In the genomic region with DNA sequence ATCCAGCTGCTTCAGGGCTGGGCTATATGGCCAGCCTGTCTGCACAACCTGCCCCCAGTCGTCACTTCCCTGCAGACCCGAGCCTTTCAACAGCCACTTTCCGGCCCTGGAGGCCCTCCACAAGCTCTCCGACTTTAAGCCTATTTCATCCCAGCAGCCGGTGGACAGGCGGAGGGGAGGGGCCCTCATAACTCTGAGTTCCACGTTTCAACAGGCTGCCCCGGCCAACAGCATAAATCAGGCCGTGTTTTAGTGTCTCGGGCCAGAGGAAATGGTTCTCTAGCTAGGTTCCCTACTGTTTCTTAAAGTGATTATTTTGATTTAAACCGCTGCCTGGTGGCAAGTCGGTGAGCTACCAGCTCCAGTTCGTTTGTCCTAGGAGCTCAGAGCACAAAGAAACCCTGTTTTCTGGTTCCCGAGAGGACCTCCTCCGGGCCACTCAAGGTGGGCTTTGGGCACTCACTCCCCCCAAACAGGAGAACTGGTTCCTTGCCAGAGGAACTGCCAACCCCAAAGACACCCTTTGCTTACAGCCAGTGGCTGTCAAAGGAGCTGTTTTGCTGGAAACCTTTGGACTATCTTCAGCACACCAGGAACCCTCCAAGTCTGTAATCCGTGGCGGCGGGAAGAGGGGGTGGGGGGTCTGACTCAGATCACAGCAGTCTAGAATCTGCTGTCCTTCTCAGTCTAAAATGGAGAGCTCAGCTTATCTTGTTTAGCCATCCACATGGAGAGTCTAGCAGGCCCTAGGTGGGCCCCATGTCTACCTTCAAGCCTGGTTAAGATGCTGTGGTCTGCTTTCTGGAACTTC, we compare ENCODE assay signal across 9 mouse cellular contexts.
DNase-seq lines count a peak whose midpoint lies in the region; ATAC-seq and TF ChIP-seq lines count a peak whose summit lies in the region.
"Had no signal": no experiment of that assay in that cellular context is flagged by ENCODE, and none has a peak within 500 bp of the region (broad histone marks: within the 10 kb centered on the region; RNA-seq: fewer than 3 reads in every experiment).

No protein-coding gene starts in this region.

- no peak overlapping the region for H3K4me2 ChIP-seq in hindbrain, embryonic 13.5 days
- peak overlapping the region; percentile 47 for H3K4me2 ChIP-seq in limb, embryonic 13.5 days (replicated peaks)
- H3K4me2 ChIP-seq: liver, embryonic 13.5 days had no signal

- peaks cover 7 to 37% of the 10 kb centered on the region in 2 experiments for H3K4me1 ChIP-seq in ES-E14 (ENCODE audit: control insufficient read depth in 2 of 2, insufficient read depth in 2 of 2, low read length in 2 of 2, poor library complexity in 1 of 2)
- peaks cover 33% of the 10 kb centered on the region for H3K4me1 ChIP-seq in hindbrain, embryonic 13.5 days (replicated peaks)
- H3K4me1 ChIP-seq in limb, embryonic 13.5 days: peaks cover 96% of the 10 kb centered on the region

- WGBS in hindbrain, embryonic 13.5 days: 35% methylated on average over 18 of the region's 18 CpGs
- WGBS in limb, embryonic 13.5 days: 2% methylated on average over 18 of the region's 18 CpGs

- H3K36me3 ChIP-seq in ES-E14 (ENCODE audit: control insufficient read depth, insufficient read depth, low read length, poor library complexity, severe bottlenecking): no peaks in the 10 kb centered on the region
- H3K36me3 ChIP-seq in hindbrain, embryonic 13.5 days: no peaks in the 10 kb centered on the region
- no peaks in the 10 kb centered on the region for H3K36me3 ChIP-seq in limb, embryonic 13.5 days
- H3K36me3 ChIP-seq: liver, embryonic 13.5 days had no signal

- peak overlapping the region; percentile 18; the same call in 1 of the 2 replicates for H3K9ac ChIP-seq in ES-E14 (ENCODE audit: insufficient read depth, low read depth, low read length, poor library complexity, severe bottlenecking)
- no peak overlapping the region for H3K9ac ChIP-seq in hindbrain, embryonic 13.5 days
- H3K9ac ChIP-seq in limb, embryonic 13.5 days: no peak overlapping the region
- H3K9ac ChIP-seq: liver, embryonic 13.5 days had no signal

- no peaks in the 10 kb centered on the region for H3K9me3 ChIP-seq in ES-E14 (ENCODE audit: control insufficient read depth, insufficient read depth, low read depth, low read length)
- H3K9me3 ChIP-seq in hindbrain, embryonic 13.5 days: no peaks in the 10 kb centered on the region
- no peaks in the 10 kb centered on the region for H3K9me3 ChIP-seq in limb, embryonic 13.5 days
- H3K9me3 ChIP-seq: liver, embryonic 13.5 days had no signal

- no peak for DNase-seq in ES-E14 (ENCODE audit: low read depth, low spot score)
- DNase-seq in brain, adult 2 months (ENCODE audit: low read depth, low spot score): peak; percentile 16
- peak; percentile 50 for DNase-seq in gastrocnemius, postnatal 10 days
- peak; percentile 20 for DNase-seq in skeletal muscle tissue, adult 2 months (ENCODE audit: low read depth, low spot score)
- DNase-seq in spleen, postnatal 36 days (ENCODE audit: low spot score in 2 of 2): no peak
- no peak for DNase-seq in T-cell, adult 2 months (ENCODE audit: low spot score)
- DNase-seq: liver, embryonic 13.5 days had no signal

- in situ Hi-C loops in ES-E14 (cut with MboI; ENCODE audit: low sequenced_read_pairs in 2 of 2, unreplicated experiment in 2 of 2): no loop called here

- H3K4me3 ChIP-seq in ES-E14 (ENCODE audit: insufficient read depth in 1 of 2, low read depth in 1 of 2, low read length in 2 of 2, poor library complexity in 1 of 2, severe bottlenecking in 1 of 2): peak overlapping the region in 1 of 2 experiments; percentile 24; a peak in 1 of 4 replicates
- H3K4me3 ChIP-seq in hindbrain, embryonic 13.5 days: no peak overlapping the region
- H3K4me3 ChIP-seq in limb, embryonic 13.5 days: no peak overlapping the region; the same call in 1 of the 2 replicates
- H3K4me3 ChIP-seq: liver, embryonic 13.5 days had no signal

- H3K27me3 ChIP-seq in hindbrain, embryonic 13.5 days: no peaks in the 10 kb centered on the region
- no peaks in the 10 kb centered on the region for H3K27me3 ChIP-seq in limb, embryonic 13.5 days
- H3K27me3 ChIP-seq: liver, embryonic 13.5 days had no signal

- no peak overlapping the region for H3K27ac ChIP-seq in ES-E14 (ENCODE audit: insufficient read depth, low read depth, low read length, poor library complexity, severe bottlenecking)
- peak overlapping the region; percentile 64 for H3K27ac ChIP-seq in hindbrain, embryonic 13.5 days
- peak overlapping the region; percentile 94 for H3K27ac ChIP-seq in limb, embryonic 13.5 days
- H3K27ac ChIP-seq: liver, embryonic 13.5 days had no signal

- ATAC-seq in hindbrain, embryonic 13.5 days (ENCODE audit: low FRiP score): peak; percentile 65; the same call in 1 of the 2 replicates
- ATAC-seq in limb, embryonic 13.5 days (ENCODE audit: low FRiP score, low read depth): peak; percentile 80

TF ChIP-seq in ES-E14, 5 proteins besides CTCF, POLR2A, EP300 and RAD21:
- TF ChIP-seq CHD2 (IDR thresholded peaks at IDR 0.05; ENCODE audit: low read depth, low read length) (no peak), ZC3H11A (IDR thresholded peaks at IDR 0.05; ENCODE audit: borderline replicate concordance, low read depth, low read length) (no peak), HCFC1 (IDR thresholded peaks at IDR 0.05; ENCODE audit: borderline replicate concordance, insufficient read depth, low read length) (no peak), ZNF384 (IDR thresholded peaks at IDR 0.05; ENCODE audit: low read depth, low read length) (no peak), MAFK (IDR thresholded peaks at IDR 0.05; ENCODE audit: insufficient read depth, low read depth, low read length) (no peak)

Comparison
In these comparisons a context has a peak if more than half of its experiments do, and no peak if none do; other contexts are left out.
1. DNase-seq: peak in brain, adult 2 months (single experiment), gastrocnemius, postnatal 10 days (single experiment) and skeletal muscle tissue, adult 2 months (single experiment); none in ES-E14 (single experiment), spleen, postnatal 36 days (0 of 2) and T-cell, adult 2 months (single experiment).